Mouse (Mus musculus) megakaryocyte, embryonic 14.5 days (primary cell): ENCODE data around the gene Vill.

Source experiments
- FLI1 ChIP-seq: IDR thresholded peaks from 2 replicates; pipeline ENCODE4 v1.6.1; 2012; ENCODE audit warnings: low read length, inconsistent platforms, mixed read lengths
- GATA1 ChIP-seq: IDR thresholded peaks from 3 replicates; pipeline ENCODE4 v1.6.1; 2012; ENCODE audit warnings: mixed read lengths, low read length, inconsistent platforms, borderline replicate concordance

DNA sequence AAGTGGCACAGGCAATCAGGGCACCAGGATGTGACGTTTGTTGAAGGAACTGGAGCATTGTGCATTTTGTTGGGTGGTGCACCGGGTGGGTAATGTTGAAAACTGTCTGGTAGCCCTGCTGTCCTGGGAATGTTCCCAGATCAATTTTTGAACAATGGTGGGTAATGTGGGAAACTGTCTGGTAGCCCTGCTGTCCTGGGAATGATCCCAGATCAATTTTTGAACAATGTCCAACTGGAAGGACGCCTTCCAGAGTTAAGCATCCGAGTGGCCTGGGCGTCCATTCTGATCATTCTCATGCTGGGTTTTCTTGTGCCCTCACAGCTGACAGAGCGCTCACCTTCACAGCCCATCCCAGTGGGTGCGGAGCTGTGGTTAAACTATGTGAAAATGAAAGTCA, 25.2 kb upstream of the Vill start:
- TF ChIP-seq GATA1 (no peak), FLI1 (no peak)
